Mouse (Mus musculus): ENCODE measurements around the gene Brip1. TPM values are rescaled to one million over a fixed set of nuclear protein-coding genes. Genes with fewer than 3 reads are reported as not detected.
"Not testable (repeated sequence)": the region's sequence is repeated elsewhere in the genome, so short reads cannot be mapped to it uniquely, and the experiment has no call there.

The Brip1 gene
- polyA plus RNA-seq (2012; rRNA removed), result 0.06 and 0.08 TPM in 2 replicates

DNA sequence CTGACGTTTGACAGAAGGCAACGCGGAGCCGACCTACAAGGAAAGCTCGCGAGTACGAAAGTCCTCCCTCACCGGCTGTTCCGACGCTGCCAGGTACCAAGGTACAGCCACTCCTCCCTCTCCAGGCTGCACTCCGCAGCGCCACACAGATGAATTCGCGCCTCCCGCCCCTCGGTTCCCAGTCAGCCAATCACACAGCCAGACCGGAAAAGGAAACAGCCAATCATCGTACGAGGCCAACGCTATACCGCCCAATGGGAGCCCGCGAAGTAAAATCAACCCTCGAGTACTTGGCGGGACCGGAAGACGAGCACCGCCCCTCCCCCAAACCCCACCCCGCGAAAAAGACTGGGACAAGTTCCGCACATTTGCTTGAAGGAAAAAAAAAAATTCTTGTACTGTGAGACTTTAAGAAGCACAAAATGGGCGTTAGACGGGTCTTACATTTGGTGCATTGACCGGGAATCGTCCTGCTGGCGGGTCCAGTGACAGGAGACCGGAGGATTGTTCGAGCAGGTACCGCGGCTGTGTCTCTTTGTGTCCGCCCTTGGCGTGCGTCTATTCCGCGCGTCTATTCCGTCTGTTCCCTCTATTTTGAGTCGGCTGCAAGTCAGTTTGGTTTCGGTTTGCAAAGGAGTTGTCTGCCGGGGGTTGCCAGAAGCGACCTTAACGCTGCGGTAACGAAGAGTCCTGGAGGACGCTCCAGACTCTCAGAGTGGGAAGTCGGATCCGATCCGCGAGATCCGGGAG is at the start of gene Brip1:
Gene Brip1 (minus strand): TSS at position 157 of the 750 bp plus-strand sequence.
- DNase-seq (ENCODE audit: extremely low spot score in 1 of 2, low spot score in 1 of 2), result peak; percentile 80 to 93

DNA sequence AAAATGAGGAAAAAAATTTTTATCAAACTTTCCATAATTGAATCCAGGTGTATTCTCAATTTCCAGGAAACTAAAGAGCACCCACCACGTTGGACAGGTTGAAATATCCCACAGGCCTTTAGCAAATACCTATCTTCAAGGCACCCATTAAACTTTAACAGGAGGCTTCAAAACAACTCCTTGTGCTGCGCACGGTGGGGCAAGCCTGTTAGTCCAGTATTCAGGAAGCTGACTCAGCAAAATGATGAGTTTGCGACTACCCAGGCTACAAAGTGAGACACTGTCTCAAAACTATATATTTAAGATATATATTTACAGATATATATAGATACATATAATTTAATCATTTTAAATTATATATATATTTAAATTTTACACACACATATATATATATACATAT is 31.5 kb upstream of the Brip1 start:
- no peak for DNase-seq (ENCODE audit: extremely low spot score in 1 of 2, low spot score in 1 of 2)

DNA sequence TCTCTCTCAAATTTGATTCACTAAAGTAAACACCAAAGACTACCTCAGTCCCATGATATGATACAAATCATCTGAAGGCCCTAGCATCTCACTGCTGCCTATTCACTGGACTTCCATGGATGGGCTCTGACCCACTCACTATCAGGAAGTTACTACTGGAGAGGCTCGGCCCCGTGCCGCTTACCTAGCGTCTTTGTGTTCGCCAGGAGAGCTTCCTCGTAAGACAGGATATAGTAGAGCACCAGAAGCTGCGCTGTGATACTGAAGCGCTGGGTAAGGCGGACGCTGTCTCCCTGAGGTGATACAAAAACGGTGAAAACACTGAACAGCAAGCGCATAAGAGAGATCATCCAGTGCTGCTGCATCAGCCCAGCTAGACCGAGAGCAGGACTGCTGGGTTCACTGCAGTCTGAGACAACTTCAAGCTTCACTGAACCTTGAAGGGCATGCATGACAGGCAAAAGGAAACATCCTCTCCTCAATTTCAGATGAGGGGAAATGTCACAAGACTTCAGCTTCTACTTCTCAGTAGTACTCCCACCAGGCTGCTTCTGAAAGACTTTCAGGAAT is 30.9 kb upstream of the Brip1 start:
- no peak for DNase-seq (ENCODE audit: extremely low spot score in 1 of 2, low spot score in 1 of 2)

DNA sequence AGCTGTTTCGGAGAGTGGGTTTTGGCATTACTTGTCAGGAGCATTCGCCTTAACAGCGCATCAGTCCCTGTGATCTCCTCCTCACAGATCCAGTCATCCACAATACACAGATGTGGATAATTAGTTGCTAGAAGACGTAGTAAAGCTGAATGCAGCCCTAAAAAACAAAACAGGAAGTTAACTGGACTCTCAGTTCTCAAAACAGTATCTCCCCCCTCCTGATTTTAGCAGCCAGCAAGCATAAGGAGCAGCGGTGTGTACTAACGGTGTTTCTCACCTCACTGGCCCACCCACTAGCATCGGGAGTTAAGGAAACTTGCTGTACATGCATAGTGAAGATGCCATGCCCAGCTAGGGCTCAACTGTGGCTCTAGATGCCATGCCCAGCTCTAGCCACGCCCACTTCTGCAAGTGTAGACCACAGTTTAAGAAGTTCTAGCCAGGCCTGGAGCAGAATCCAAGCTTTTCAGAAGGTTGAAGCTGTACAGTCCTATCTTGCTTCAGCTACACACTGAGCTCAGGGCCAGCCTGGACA is 25.7 kb upstream of the Brip1 start:
- DNase-seq (ENCODE audit: extremely low spot score in 1 of 2, low spot score in 1 of 2), result no peak

DNA sequence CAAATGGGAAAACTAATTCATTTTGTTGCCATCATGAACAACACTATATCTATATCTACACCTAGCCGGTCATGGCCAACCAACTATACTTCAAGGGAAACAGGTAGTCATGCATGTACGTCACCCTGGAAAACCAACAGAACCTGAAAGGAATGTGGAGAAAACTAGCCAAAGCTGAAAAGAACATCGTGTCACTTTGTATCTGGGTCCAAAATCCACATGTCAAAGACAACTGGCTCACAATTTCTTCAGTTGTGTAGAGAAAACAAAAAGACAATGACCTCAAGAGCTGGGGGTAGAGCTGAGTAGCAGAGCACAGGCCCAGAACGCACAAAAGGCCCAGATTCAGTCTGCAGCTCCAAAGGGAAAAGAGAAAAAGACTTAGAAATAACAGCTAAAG is 24.8 kb upstream of the Brip1 start:
- no peak for DNase-seq (ENCODE audit: extremely low spot score in 1 of 2, low spot score in 1 of 2)

DNA sequence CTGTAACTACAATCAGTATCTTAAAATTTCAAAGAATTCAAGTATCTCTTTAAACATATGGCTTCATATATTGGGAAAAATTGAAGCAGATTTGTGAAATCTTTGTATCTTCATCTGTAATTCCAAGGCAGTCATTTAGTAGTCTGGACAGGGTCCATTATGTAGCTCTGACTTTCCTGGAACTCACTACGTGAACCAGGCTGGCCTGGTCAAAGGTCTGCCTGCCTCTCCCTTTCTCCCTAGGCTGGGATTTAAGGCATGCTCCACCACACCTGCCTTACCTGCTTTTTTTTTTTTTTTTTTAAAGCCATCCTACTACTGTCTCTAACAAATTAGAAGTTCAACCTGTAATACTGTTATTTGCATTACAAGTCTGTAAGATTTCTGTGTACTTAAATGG is 10.8 kb upstream of the Brip1 start:
- no peak for DNase-seq (ENCODE audit: extremely low spot score in 1 of 2, low spot score in 1 of 2)

DNA sequence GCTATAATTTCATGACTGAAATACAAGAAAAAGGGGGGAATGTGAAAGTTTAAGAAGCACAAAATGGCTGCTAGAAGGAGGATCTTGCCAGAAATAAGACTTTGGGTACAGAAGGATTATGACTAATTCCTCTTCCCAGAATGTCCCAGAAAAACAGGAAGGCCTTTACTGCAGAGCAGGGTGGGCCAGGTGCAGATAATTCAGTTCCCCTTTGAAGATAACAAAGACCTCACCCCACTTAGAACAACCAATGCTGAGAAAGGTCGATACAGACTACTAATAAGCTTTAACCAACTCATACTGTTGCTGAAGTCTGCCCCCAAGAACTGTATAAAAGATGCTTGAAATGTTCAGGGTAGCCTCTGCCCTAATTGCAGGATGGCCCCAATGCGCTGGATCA is 8.1 kb upstream of the Brip1 start:
- no peak for DNase-seq (ENCODE audit: extremely low spot score in 1 of 2, low spot score in 1 of 2)

DNA sequence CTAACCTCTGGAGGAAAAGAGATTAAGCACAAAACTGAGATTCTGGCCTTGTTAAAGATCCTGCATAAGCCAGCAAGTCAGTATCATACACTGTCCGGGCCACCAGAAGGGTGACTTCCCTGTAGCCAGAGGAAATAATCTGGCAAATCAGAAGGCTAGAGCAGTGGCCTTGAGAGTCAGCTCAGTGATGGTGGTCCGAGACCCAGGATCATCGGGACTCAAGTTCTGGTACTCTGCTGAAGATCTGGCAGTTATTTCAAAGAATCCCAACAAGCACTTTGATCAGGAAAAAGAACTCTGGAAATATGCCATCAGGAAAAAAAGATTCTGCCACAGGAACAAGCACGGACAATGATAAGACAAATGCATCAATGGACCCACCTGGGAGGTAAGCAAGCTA is 4.9 kb upstream of the Brip1 start:
- DNase-seq (ENCODE audit: extremely low spot score in 1 of 2, low spot score in 1 of 2), result no peak

DNA sequence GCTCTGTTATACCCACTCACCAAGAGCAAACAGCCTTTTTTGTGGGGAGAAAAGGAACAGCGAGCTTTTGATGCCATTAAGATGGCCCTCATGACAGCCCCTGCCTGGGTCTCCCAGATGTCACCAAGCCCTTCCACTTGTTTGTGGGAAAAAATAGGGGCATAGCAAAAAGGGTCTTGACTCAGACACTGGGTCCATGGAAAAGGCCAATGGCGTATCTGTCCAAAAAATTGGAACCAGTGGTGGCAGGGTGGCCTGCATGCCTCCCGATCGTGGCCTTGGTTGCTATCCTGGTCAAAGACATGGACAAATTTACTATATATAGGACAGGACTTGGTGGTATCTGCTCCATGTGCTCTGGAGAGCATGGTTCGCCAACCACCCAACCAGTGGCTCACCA is 4.0 kb upstream of the Brip1 start:
- DNase-seq (ENCODE audit: extremely low spot score in 1 of 2, low spot score in 1 of 2), result no peak

DNA sequence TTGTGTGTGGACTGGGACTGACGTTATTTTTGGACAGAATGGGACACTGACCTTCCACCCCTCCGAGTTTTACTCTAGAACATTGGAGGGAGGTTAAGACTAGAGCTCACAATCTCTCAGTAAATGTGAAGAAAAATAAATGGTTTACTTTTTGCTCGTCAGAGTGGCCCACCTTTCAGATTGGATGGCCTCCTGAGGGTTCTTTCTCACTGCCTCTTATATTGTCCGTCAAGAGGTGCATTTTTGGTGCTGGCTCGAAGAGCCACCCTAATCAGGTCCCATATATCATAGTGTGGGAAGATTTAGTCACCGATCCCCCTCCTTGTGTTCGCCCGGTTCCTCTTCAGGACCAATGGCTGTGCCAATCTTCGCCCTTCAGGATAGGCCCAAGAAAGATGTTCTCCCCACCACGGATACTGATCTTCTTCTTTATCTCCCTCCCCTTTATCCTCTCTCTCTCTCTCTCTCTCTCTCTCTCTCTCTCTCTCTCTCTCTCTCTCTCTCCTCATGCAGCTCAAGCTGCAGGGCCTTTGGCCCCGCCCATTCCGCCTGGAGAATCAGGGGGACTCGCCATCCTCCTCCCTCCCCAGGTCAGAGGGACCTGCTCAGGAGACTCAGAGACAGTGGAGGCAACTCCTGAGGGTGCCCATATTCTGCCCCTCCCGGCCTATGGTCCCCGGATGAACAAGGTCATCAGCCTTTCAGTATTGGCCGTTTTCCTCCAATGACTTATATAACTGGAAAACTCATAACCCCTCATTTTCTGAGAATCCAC is 1.1 kb upstream of the Brip1 start:
- no peak for DNase-seq (ENCODE audit: extremely low spot score in 1 of 2, low spot score in 1 of 2)

DNA sequence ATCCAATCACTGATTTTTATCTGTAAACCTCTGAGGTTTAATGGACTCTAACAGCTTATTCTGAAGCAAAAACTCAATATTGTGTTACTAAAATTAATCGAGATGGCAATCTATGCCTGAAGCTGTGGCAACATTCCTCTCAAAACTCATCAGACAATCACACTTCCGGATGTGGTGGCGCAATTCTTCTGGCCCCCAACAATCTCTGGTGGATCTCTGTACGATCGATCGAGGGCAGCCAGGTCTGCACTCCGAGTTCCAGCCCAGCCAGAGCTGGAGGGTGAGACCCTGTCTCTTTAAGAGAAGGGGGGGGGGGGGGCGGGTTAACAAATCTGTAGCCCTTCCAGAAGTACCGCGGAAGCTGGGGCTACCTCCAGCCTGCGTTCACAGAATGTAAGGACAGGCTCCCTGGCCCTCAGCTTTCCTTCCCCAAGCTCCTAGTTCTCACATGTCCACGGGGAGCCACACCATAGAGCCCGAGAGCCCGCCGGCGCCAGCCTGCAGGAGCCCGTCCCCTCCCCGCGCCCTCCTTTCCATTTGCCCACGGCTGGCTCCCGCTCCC is 452 bp downstream of the Brip1 start:
- no peak for DNase-seq (ENCODE audit: extremely low spot score in 1 of 2, low spot score in 1 of 2)

DNA sequence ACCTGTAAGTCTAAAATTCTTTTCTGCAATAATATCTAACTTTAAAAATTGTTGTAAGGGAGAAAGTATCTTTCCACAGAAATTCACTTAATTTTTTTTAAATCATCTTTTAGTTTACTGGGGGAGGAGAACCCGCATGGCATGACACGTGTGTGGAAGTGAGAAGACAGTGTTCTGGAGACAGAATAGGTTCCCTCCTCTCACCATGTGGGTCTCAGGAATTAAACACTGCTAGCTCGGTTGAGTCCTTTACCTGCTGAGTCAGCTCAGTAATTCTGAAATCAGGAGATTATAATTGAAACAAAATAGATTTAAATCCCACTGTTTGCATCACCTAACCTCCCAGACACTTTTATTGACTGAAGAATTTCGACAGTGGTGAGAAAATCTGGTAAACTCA is 1.3 kb downstream of the Brip1 start:
- DNase-seq (ENCODE audit: extremely low spot score in 1 of 2, low spot score in 1 of 2), result no peak

DNA sequence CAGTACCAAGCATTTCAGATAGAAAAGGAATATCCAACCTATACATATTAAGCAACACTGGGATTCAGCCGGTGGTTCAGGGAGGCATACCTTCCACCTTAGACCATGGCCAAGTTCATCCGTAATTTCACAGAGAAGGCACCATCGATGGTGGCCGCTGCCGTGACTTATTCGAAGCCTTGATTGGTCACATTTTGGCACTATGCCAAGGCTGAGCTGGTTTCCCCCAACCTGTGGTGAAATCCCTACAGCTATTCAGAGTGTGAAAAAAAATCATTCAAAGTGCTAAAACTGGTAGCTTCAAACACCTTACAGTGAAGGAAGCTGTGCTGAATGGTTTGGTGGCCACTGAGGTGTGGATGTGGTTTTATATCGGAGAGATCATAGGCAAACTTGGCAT is 15.8 kb downstream of the Brip1 start:
- DNase-seq (ENCODE audit: extremely low spot score in 1 of 2, low spot score in 1 of 2), result not testable (repeated sequence)

DNA sequence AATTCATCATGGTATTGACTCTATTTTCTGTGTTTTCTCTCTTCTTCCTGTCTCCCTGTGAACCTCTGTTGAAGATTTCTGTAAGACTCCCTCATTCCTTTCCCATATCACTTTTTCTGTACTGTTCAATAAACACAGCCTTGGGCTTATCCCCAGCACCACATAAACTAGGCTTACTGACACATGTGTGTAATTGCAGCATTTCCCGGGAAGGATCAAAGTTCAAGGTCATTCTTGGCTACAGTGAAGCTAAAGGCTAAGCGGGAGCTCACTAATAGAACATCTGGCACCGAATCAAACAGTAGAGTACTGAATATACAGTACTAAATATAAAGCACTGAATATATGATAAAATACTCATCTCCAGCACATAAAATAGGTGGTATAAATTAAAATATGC is 25.2 kb downstream of the Brip1 start:
- no peak for DNase-seq (ENCODE audit: extremely low spot score in 1 of 2, low spot score in 1 of 2)

DNA sequence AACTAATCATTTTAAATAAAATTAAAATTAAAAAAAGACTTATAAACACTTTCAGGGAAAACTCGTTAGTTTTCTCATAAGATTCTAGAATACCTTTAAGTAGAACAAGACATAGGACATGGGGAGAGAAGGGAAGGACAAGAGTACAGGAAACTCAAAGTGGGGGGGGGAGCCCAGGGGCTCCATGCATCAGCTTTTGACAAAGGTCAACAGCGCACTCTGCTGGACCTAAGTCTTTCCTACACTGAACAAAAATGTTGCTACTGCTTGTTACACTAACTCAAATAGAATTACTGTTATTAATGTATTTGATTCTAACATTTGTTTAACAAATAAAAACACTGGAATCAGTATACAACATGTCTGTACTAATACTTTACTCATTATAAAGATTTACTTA is 26.8 kb downstream of the Brip1 start:
- DNase-seq (ENCODE audit: extremely low spot score in 1 of 2, low spot score in 1 of 2), result peak in 1 of 2 experiments; percentile 71

DNA sequence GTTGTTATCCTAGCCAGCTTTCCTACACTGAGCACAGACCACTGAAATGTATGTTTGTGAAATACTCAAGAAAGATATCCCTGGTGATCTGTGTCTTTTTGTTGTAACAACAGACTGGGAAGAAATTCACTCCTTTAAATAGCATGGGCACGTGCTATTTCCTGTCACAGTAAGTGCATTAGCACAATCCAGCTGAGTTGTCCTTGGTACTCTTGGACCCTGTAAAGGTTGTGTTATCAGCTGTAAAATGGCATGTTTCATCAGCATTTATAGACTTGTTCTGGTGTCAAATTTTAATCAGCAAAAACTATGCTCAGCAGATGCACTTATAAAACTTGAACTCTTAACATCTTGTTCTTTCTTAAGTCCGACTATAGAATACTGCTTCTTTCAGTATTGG is 30.2 kb downstream of the Brip1 start:
- DNase-seq (ENCODE audit: extremely low spot score in 1 of 2, low spot score in 1 of 2), result no peak

DNA sequence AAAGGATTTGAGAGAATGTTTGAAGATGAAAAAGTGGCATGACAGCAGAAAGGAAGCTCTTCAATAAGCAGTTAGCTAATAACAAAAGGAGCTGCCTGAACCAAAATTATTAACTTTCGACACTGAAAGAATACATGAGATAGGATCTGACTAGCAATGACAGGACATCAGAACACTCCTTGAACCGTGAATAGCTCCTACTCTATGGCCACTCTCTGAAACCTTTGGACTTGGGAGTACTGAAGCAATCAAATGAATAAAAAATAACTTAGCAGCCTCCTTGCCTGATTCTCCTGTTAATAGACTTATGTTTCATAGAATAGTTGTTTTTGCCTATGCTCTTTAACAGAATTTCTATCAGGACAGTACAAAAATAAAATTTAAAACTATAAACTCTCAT is 40.7 kb downstream of the Brip1 start:
- DNase-seq (ENCODE audit: extremely low spot score in 1 of 2, low spot score in 1 of 2), result no peak

DNA sequence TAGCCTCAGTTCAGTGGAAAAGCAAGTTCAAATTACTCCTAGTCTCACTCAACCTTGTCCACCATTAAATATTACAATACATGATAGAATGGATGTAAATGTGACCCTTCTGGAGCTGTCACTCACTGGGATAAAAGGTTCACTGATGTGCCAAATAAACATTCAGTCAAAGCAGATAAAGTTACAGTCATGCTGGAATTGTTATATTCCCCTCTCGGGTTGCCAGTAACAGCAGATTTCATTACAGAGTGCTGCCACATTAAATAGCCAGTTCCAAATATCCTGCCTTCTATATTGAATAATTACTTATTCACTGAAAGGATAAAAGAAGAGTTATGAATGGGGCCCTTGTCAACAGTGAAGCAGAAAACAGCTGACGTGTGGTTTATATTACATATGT is 42.0 kb downstream of the Brip1 start:
- no peak for DNase-seq (ENCODE audit: extremely low spot score in 1 of 2, low spot score in 1 of 2)

DNA sequence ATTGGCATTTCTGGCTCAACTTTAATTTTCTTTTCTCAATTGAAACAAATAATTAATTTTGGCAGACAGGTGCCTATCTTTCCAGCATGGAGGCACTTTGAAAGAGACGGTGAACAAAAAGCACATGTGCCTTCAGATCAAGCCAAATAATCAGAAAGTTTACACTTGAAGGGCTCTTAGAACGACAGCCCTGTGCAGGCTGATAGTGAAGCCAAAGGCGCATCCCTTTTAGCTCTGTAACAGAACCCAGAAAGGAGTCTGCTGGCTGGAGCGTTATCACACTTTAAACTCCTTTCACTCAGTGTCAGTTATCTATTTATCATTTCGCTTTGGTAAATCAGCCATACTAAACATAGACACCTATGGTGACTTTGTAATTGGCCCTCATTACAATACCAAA is 45.4 kb downstream of the Brip1 start:
- no peak for DNase-seq (ENCODE audit: extremely low spot score in 1 of 2, low spot score in 1 of 2)

DNA sequence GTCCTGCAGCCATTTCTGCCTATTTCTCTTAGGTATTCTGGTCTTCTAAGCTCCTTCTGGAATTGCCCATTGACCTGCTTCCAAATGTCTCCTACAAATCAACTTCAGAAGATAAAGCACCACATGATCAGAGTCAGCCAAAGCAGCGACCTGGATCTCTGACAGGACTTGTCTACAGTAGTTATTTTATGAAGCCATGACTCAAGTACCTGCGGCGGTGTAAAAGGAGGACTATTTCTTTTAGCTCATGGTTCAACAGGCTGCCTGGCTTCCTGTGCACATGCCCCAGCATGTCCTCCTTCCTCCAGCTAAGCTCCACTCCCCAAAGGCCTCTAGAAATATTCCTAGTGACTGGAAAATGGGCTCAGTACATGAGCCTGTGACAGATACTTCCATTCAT is 69.7 kb downstream of the Brip1 start:
- no peak for DNase-seq (ENCODE audit: extremely low spot score in 1 of 2, low spot score in 1 of 2)

Data from frontal cortex, adult 2 months (tissue).